24 mouse cellular contexts compared by ENCODE assay signal in the genomic region with DNA sequence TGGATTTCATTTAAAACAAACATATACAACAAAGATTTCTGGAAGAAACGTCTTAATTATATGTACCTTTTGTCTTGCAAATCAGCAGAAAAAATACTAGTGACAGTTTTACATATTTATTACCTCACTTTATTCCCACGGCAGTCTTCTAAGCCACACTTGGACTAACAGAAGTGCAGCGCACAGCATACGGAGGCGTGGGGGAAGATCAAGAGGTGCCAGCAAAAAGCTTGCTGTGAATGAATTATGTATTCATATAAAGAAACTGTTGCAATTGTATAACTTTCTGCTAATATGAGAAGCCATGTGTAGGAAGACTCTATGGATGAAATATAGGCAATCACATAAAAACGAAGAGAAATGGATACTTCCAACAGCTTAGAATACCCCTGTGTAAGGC. TPM values are rescaled to one million over a fixed set of nuclear protein-coding genes. Genes with fewer than 3 reads are reported as not detected.
A peak's percentile ranks its signal among the peaks of the same experiment; 100 is the strongest.
DNase-seq lines count a peak whose midpoint lies in the region; ATAC-seq lines count a peak whose summit lies in the region.
"Had no signal": no experiment of that assay in that cellular context is flagged by ENCODE, and none has a peak within 500 bp of the region (broad histone marks: within the 10 kb centered on the region; RNA-seq: fewer than 3 reads in every experiment).

No protein-coding gene starts in this region.

- H3K36me3 ChIP-seq in limb, embryonic 11.5 days (ENCODE audit: control insufficient read depth, insufficient read depth, low read length): no peaks in the 10 kb centered on the region
- H3K36me3 ChIP-seq in limb, embryonic 10.5 days: no peaks in the 10 kb centered on the region
- H3K36me3 ChIP-seq: embryonic facial prominence, embryonic 13.5 days; embryonic facial prominence, embryonic 15.5 days; forebrain, embryonic 10.5 days; forebrain, embryonic 12.5 days had no signal

- WGBS in limb, embryonic 11.5 days: 86% methylated on average over 6 of the region's 6 CpGs
- WGBS in limb, embryonic 10.5 days: 89% methylated on average over 6 of the region's 6 CpGs

- DNase-seq in layer of hippocampus, adult 9-11 months: peak; percentile 35
- no peak for DNase-seq in layer of hippocampus, postnatal 36 days
- peak; percentile 7 for DNase-seq in limb, embryonic 11.5 days (ENCODE audit: low spot score)
- no peak for DNase-seq in limb, embryonic 10.5 days (ENCODE audit: low spot score)
- DNase-seq in right cerebral cortex, adult 18-20 months: peak; percentile 37
- DNase-seq in right cerebral cortex, postnatal 25 days: no peak
- DNase-seq in telencephalon, adult 2 months (ENCODE audit: low read depth, low spot score): peak; percentile 45
- DNase-seq in kidney, adult 8-10 months: no peak
- DNase-seq: adrenal gland, adult 2 months; adrenal gland, postnatal 10 days; adrenal gland, postnatal 25 days; cerebellum, adult 11-12 months; cerebellum, adult 8-10 months; cerebellum, adult 9-11 months; cerebellum, postnatal 14 days; cerebellum, postnatal 36 days; embryo, embryonic 11 days had no signal

- H3K4me1 ChIP-seq in limb, embryonic 11.5 days (ENCODE audit: control insufficient read depth, insufficient read depth, low read length): peaks cover 5% of the 10 kb centered on the region; the same call in 1 of the 2 replicates
- peaks cover 22% of the 10 kb centered on the region for H3K4me1 ChIP-seq in limb, embryonic 10.5 days

- H3K9me3 ChIP-seq in limb, embryonic 11.5 days (ENCODE audit: control insufficient read depth, low read length): no peaks in the 10 kb centered on the region
- H3K9me3 ChIP-seq in limb, embryonic 10.5 days (replicated peaks): no peaks in the 10 kb centered on the region
- H3K9me3 ChIP-seq: embryonic facial prominence, embryonic 13.5 days; embryonic facial prominence, embryonic 15.5 days; forebrain, embryonic 10.5 days; forebrain, embryonic 12.5 days had no signal

- no peaks in the 10 kb centered on the region for H3K27me3 ChIP-seq in limb, embryonic 11.5 days (ENCODE audit: control insufficient read depth, insufficient read depth, low read length)
- H3K27me3 ChIP-seq in limb, embryonic 10.5 days (ENCODE audit: low read depth, poor library complexity, severe bottlenecking): no peaks in the 10 kb centered on the region
- H3K27me3 ChIP-seq: embryonic facial prominence, embryonic 13.5 days; embryonic facial prominence, embryonic 15.5 days; forebrain, embryonic 12.5 days had no signal

- H3K9ac ChIP-seq in limb, embryonic 11.5 days (ENCODE audit: low read length): no peak overlapping the region
- H3K9ac ChIP-seq: embryonic facial prominence, embryonic 13.5 days; embryonic facial prominence, embryonic 15.5 days; forebrain, embryonic 12.5 days had no signal

- H3K4me3 ChIP-seq in limb, embryonic 11.5 days (ENCODE audit: low read depth, low read length): no peak overlapping the region
- no peak overlapping the region for H3K4me3 ChIP-seq in limb, embryonic 10.5 days
- H3K4me3 ChIP-seq: embryonic facial prominence, embryonic 13.5 days; embryonic facial prominence, embryonic 15.5 days; erythroblast, embryonic 14.5 days; forebrain, embryonic 10.5 days; forebrain, embryonic 12.5 days had no signal

- ATAC-seq in limb, embryonic 11.5 days (ENCODE audit: insufficient number of reproducible peaks, low FRiP score, low TSS enrichment, low read depth): no peak
- ATAC-seq: forebrain, embryonic 14.5 days; forebrain, embryonic 16.5 days had no signal

- no peak overlapping the region for H3K4me2 ChIP-seq in limb, embryonic 11.5 days (ENCODE audit: low read depth, severe bottlenecking)
- H3K4me2 ChIP-seq: embryonic facial prominence, embryonic 13.5 days; embryonic facial prominence, embryonic 15.5 days; forebrain, embryonic 12.5 days had no signal

- no peak overlapping the region for H3K27ac ChIP-seq in limb, embryonic 11.5 days (replicated peaks; ENCODE audit: low read depth, low read length)
- H3K27ac ChIP-seq in limb, embryonic 10.5 days: no peak overlapping the region
- H3K27ac ChIP-seq: embryonic facial prominence, embryonic 13.5 days; embryonic facial prominence, embryonic 15.5 days; forebrain, embryonic 10.5 days; forebrain, embryonic 12.5 days had no signal

RNA-seq across cellular contexts. Expression of a gene that starts 6.7 kb away (rescaled TPM):
- 100 to 1,000 TPM; 118 to 131 TPM for total RNA-seq in layer of hippocampus, postnatal 36 days (2021)
- 17.2 and 19.5 TPM in 2 replicates for polyA plus RNA-seq in limb, embryonic 11.5 days (2014; fragmentation: Nextera tagmentation; extraction: Ambion mirVana)
- polyA plus RNA-seq in limb, embryonic 10.5 days (2016; fragmentation: Nextera tagmentation; extraction: Ambion mirVana): 16.0 and 19.9 TPM in 2 replicates

Comparison
In these comparisons a context has a peak if more than half of its experiments do, and no peak if none do; other contexts are left out.
1. DNase-seq: peak in layer of hippocampus, adult 9-11 months (single experiment), limb, embryonic 11.5 days (single experiment), right cerebral cortex, adult 18-20 months (single experiment) and telencephalon, adult 2 months (single experiment); none in layer of hippocampus, postnatal 36 days (0 of 2), limb, embryonic 10.5 days (single experiment), right cerebral cortex, postnatal 25 days (single experiment) and kidney, adult 8-10 months (0 of 2).